Mouse (Mus musculus): ENCODE results near the gene Fcrl1. TPM values are rescaled to one million over a fixed set of nuclear protein-coding genes. Genes with fewer than 3 reads are reported as not detected.
"Not testable (repeated sequence)": the region's sequence is repeated elsewhere in the genome, so short reads cannot be mapped to it uniquely, and the experiment has no call there.

Gene Fcrl1
- total RNA-seq (2021), result not detected
- long read RNA-seq, experiment 1, result 0 reads
- long read RNA-seq, experiment 2, result 0 reads

DNA sequence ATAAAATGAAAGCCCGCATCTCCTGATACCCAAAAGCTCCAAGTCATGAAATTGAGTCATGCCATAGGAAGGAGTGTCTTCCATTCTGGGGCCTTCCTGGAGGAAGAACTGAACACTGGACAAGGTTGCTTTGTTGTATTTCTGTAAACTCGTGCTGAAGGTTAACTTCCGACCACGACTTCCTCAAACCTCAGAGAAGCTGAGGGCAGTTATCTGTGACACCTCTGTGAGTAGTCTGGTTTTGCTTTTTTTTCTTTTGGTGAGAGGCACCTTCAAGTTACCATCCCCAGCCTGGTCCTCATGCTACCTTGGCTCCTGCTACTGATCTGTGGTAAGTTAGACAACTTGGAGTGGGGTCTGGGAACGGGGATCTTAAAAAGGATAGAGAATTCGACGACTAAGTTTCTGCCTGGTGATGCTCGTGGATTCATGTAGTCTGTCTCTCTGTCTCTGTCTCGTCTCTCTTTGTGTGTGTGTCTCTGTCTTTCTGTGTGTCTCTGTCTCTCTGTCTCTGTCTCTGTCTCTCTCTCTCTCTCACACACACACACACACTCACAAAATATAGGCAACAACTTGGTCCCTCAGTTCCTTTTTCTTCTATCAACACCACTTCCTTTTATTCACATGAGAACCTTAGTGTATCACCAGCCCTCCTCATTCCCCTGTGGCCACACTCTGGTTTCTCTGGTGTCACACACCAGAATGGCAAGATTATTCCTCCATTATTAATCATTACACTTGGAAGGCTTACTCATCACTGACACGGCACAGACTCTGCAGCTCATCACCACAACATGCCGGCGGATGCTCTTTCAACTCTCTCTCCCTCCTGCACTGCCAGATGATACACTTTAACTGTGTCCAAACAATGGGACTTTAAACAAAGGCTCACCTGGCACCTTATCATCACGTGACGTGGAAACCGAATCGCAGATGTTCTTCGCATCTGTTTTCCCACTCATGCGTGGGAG, at the start of gene Fcrl1:
Gene Fcrl1 (plus strand): TSS at position 193 of the 971 bp plus-strand sequence.
- no peak for DNase-seq

DNA sequence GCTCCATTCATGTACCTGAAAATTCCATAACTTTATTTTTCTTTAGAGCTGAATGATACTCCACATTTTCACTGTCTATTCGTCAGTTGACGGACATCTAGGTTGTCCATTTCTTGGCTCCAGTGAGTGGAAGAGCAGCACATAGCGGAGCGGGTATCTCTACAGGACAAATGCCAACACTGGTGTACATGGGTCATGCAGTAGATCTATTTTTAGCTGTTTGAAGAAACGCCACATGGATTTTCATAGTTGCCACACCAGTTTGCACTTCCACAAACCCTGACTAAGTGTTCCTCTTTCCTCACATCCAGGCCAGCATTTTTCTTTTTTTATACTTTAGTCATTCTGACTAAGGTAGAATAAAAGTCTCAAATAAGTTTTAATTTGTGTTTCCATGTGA, 38.3 kb upstream of the Fcrl1 start:
- no peak for DNase-seq

GRCm38 (mm10) chr3:87350992-87351391, 25.2 kb upstream of the Fcrl1 start:
- not testable (repeated sequence) for DNase-seq

DNA sequence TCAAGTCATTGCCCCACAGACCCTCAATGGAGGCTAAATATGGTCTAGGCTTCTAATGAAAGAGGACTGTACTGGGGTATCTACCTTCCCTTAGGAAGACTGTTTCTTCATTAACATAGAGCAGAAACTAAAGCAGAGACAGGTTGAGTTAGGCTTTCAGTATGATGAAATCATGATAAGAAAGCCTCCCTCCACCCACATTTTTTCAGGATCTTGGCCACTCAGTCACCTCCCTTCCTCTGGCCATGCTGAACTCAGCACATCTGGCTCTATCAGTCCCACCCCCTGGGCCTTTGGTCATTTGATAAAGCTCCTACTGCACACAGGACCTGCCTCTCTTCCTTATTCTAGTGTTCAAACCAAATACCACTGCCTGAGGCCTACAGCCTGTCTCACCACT, 18.6 kb upstream of the Fcrl1 start, which contains the start of gene Cd5l:
Gene Cd5l (plus strand): TSS at position 301 of the 400 bp plus-strand sequence.
- DNase-seq, result no peak

GRCm38 (mm10) chr3:87359215-87359614, 17.0 kb upstream of the Fcrl1 start:
- DNase-seq, result no peak

GRCm38 (mm10) chr3:87360466-87360865, 15.7 kb upstream of the Fcrl1 start:
- DNase-seq, result no peak

GRCm38 (mm10) chr3:87365691-87366090, 10.5 kb upstream of the Fcrl1 start:
- DNase-seq, result no peak

DNA sequence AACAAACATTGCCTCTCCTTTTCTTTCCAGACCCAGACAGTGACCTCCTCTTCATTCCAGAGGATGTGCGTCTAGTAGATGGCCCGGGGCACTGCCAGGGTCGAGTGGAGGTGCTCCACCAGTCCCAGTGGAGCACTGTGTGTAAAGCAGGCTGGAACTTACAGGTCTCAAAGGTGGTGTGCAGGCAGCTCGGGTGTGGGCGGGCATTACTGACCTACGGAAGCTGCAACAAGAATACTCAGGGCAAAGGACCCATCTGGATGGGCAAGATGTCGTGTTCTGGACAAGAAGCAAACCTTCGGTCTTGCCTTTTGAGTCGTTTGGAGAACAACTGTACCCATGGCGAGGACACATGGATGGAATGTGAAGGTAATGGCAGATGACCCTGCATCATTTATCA, 8.7 kb upstream of the Fcrl1 start:
- no peak for DNase-seq

GRCm38 (mm10) chr3:87369181-87369580, 7.0 kb upstream of the Fcrl1 start:
- no peak for DNase-seq

- no peak for DNase-seq
Measured at GRCm38 (mm10) chr3:87377228-87377627, 1.0 kb downstream of the Fcrl1 start.

DNA sequence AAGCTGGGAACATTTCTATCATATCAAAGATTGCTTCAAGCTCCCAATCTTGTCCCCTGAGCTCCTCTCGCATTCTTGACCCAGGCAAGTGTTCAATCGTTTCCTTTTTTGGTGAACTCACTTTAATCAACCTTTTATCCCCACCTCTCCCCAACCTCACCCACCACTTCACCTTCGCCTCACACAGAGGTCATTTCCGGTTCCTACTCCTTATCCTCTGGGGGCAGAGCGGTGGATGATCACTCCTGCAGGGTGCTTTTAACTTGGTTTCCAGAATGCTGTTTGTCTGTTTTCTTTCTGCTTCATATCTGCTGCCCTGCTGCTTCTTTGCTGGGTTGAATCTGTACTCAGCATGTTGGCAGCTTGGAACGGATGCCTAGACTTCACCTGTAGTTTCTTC, 1.5 kb downstream of the Fcrl1 start:
- no peak for DNase-seq

DNA sequence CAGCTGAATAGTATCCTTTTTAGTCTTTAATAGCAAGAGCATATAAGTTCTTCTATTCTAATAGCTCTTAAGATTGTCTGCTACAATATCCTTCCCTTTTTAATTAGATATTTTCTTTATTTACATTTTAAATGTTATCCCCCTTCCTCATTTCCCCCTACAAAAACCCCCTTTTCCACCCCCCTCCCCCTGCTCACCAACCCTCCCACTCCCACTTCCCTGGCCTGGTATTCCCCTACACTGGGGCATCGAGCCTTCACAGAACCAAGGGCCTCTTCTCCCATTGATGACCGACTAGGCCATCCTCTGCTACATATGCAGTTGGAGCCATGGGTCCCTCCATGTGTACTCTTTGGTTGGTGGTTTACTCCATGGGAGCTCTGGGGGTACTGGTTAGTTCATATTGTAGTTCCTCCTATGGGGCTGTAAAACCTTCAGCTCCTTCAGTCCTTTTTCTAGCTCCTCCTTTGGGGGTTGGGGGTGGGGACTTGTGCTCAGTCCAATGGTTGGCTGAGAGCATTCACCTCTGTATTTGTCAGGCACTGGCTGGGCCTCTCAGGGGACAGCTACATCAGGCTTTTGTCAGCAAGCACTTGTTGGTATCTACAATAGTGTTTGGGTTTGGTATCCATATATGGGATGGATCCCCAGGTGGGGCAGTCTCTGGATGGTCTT, 3.6 kb downstream of the Fcrl1 start:
- not testable (repeated sequence) for DNase-seq

DNA sequence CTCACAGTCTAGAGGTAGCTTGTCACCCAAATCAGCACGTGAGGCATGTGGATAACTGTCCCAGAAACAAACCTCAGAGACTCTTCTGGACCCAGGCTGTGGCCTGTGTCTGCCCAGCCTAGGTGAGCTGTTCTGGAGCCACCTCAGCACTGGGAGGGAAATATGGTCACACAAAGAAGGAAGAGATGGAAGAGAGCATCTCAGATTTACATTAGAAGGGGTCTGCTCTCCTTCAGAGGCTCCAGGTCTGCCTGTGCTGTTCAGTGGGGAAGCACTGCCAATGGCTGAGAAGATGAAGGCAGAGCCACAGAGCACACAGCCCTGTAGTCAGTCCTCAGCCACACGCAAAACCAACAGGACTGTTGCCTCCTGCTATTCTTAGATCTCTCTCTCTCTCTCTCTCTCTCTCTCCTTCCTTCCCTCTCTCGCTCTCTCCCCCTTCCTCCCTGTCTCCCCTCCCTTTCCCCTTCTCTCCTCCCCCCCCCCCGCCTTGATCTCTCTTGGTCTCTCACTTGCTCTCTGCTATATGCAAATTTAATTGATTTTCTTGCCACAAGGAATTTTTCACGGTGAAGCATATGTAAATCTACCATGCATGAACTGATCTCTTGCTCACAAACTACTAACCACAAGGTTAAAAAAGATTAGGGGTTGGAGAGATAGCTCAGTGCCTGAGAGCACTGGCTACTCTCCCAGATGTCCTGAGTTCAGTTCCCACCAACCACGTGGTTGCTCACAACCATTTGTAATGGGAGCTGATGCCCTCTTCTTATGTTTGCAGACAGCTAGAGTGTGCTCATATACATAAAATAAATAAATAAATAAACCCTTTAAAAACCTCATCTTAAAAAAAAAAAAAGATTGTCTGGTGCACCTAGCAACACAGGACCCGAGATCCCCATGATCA, 5.9 kb downstream of the Fcrl1 start:
- DNase-seq, result no peak

GRCm38 (mm10) chr3:87383308-87383707, 7.1 kb downstream of the Fcrl1 start:
- DNase-seq, result no peak

DNA sequence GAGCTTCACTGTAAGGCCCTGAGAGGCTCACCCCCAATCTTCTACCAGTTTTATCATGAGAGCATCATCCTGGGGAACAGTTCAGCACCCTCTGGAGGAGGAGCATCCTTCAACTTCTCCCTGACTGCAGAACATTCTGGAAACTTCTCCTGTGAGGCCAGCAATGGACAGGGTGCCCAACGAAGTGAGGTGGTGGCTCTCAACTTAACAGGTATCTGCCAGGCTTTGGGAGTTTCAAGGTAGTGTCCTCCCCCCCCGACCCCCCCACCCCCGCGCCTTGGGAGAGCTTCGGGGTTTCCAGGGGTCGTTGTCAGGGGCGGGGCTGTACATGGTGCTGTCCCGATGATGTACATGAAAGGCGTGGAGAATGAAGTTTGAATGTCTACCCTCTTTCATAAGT, 8.9 kb downstream of the Fcrl1 start:
- DNase-seq, result no peak

GRCm38 (mm10) chr3:87390935-87391334, 14.7 kb downstream of the Fcrl1 start:
- DNase-seq, result no peak

DNA sequence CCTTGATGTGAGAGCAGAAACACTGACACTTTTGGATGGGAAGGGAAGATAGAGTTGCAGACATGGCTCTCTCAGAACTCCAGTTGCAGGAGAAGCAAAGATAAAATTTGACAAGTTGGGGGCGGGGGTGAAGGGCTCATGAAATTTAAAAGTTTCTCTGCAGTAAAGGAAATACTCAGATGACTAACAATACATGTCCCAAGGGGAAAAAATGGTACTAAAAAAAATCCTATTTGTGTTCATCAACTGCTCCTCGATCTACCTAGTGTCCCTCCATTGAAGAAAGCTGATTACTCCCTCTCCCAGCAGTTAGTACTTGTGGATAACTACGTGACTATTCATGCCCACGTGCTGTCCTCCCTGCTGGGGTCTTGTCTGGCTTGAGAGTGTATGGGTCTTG, 22.6 kb downstream of the Fcrl1 start:
- no peak for DNase-seq

- DNase-seq, result no peak
Measured at GRCm38 (mm10) chr3:87399906-87400305, 23.7 kb downstream of the Fcrl1 start.

DNA sequence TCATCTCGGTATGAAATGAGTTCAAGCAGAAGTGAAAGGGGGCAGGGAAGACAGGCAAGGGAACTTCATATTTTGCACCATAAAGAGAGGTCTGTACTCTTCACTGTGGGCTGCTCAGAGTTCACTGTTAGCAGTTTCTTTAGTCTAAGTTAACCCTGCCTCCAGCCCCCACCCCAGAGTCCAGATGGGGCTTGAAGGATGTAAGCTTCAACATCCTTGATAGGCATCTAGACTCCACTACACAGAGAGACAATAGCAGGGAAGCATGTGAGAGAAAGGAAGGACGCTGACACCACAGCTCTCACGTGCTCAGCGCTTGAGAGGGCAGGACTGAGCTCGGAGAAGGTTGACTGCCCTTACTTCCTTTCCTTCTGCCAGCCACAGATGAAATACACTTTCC, 25.1 kb downstream of the Fcrl1 start:
- no peak for DNase-seq

DNA sequence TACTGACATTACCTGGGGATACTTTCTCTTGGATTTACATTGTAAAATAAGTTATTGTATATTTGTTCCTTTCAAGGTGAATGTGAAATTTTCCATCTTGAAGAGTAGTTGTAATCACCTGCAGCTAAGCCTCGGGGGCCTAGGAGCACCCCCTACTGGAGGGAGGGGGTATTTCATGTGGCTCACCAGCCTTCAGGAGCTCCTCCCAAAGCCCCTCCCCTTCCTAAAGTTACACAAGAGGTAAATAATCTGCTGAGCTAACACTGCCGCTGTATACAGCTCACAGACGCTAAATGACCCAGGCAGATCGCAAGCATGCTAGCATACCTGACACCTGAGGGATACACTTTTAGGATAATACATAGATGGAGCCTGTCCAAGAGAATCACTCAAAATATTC, 32.0 kb downstream of the Fcrl1 start:
- no peak for DNase-seq

- no peak for DNase-seq
Measured at GRCm38 (mm10) chr3:87409196-87409935, 33.2 kb downstream of the Fcrl1 start.

Measured in gastrocnemius, postnatal 10 days (tissue).